Mouse (Mus musculus): ENCODE data around the gene Adgrl2. TPM values are rescaled to one million over a fixed set of nuclear protein-coding genes. Genes with fewer than 3 reads are reported as not detected.

Adgrl2 gene
- total RNA-seq, 2 experiments from 2014 or later, result 26.4 to 30.5 TPM

GRCm38 (mm10) chr3:148933160-148933559 is 57.2 kb downstream of the Adgrl2 start:
- intact Hi-C loops (cut with DNase I; ENCODE audit: low total_unique reads), result no loop called here
- no peak for DNase-seq

- DNase-seq, result no peak
- intact Hi-C loops (cut with DNase I; ENCODE audit: low total_unique reads), result no loop called here
Measured at GRCm38 (mm10) chr3:148930913-148931312, 59.4 kb downstream of the Adgrl2 start.

- intact Hi-C loops (cut with DNase I; ENCODE audit: low total_unique reads), result no loop called here
Measured at GRCm38 (mm10) chr3:148926330-148926729, 64.0 kb downstream of the Adgrl2 start.

DNA sequence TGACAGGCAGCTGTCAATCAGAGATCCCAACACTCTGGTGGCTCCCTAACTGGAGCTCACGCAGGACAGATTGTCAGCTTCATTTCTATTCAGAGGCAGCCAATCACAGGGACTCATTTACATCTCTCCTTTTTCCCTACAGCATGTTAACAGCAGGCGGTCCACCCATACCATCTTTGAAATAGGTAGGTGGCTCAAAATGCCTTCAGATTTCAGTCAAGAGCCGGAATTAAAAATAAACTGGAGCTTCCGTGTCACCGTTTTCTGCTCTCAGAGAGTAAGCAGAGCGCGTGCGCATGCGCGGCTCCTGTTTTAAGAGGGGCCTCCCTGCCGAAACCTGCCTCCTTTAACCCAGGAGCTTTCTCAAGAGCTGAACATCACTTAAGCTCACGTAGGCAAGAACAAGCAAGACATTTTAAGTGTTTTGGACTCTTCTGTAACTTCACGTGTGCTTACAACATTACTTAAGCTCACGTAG is 67.7 kb downstream of the Adgrl2 start:
- intact Hi-C loops (cut with DNase I; ENCODE audit: low total_unique reads), result no loop called here
- DNase-seq, result no peak

More at GRCm38 (mm10) chr3:148926330-148926729, 64.0 kb downstream of the Adgrl2 start:
- no peak for DNase-seq

GRCm38 (mm10) chr3:148921966-148922587 is 68.3 kb downstream of the Adgrl2 start:
- intact Hi-C loops (cut with DNase I; ENCODE audit: low total_unique reads), result no loop called here
- DNase-seq, result no peak

DNA sequence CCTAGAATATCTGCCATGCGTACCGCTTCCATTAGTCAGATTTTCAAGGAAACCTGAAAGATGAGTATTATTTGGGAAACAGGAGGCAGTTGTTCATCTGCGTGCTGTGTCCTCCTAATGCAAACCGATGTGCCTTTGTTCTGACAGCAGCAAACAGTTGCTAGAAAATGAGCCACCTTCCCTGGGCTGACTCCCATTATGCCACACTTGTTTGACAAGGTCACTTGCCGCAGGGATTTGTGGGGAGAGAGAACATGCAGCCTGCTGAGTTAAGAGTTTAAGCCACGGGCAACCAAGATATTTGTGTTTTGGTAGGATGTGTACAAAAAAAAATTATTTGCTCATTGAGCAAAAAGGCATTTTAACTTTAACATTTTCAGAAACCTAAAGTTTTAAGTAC is 69.5 kb downstream of the Adgrl2 start:
- DNase-seq, result no peak
- intact Hi-C loops (cut with DNase I; ENCODE audit: low total_unique reads), result no loop called here

DNA sequence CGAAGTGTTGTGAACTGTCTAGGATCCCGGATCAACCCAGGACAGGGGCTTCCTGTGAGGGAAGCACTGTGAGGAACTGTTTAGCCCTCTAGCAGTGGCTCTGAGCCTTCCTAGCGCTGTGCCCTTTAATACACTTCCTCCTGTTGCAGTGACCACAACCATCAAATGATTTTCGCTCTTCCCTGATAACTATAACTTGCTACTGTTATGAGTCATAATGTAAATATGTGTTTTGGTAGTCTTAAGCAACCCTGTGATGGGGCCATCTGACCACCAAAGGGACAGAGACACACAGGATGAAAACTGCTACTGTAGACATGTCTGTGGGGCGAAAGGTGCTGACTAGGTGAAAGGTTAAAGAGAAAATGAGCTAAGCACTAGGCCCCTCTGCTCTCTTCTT is 71.9 kb downstream of the Adgrl2 start:
- intact Hi-C loops (cut with DNase I; ENCODE audit: low total_unique reads), result no loop called here

DNA sequence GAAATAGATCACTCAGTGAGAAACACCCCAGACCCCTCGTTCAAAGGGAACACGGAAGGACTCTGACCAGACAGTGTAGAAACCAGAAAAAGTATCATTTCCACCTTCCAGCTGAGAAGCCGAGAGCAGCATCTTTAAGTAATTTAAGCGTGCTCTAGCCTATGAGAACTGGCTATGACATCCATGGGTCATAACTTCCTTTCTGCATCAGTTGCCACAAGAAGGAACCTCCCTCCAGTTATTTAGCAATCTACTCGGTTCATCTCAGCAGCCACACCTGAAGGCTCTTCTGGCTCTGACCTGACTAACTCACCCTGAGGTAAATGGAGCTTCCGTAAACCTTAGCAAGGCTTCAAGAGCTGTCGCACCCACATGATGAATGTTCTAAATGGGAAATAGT is 72.5 kb downstream of the Adgrl2 start:
- intact Hi-C loops (cut with DNase I; ENCODE audit: low total_unique reads), result no loop called here
- no peak for DNase-seq

More for the DNA sequence above, 71.9 kb downstream of the Adgrl2 start:
- no peak for DNase-seq

- no peak for DNase-seq
- intact Hi-C loops (cut with DNase I; ENCODE audit: low total_unique reads), result no loop called here
Measured at GRCm38 (mm10) chr3:148916226-148916625, 74.1 kb downstream of the Adgrl2 start.

GRCm38 (mm10) chr3:148912944-148913684 is 77.2 kb downstream of the Adgrl2 start:
- no peak for DNase-seq
- intact Hi-C loops (cut with DNase I; ENCODE audit: low total_unique reads), result no loop called here

DNA sequence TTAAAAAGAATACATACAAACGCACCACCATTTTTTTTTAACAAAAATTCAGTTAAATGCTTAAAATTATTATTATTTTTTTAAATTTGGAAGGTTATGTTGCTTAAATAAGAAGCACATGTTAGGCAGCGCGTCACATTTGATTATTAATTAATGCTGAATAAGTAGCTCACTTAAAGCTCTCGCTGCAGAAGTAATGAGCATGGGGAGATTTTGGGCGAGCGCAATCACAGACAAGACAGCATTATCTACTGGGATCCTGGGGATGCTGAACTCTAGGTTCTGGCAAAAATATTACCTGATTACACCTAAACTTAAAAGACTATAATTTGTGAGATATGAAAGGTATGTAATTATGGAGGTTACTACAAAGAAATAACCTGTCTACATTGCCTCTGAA is 77.8 kb downstream of the Adgrl2 start:
- intact Hi-C loops (cut with DNase I; ENCODE audit: low total_unique reads), result no loop called here

DNA sequence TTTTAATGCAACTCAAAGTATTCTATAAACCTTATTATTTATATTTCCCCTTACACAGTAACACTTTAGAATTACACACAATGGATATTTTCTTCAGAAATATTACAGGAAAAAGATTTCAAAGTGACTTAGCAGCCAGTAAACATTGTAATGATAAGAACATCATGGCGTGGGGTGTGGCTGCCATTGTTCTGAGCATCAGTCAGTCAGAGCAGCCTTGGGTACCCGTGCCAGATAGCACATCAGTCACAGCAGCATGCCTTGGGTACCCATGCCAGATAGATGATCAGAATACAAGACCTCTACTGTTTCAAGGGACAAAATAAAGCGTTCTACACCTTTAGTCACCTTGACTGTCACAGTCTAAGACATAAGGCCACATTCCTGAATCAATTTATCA is 82.5 kb downstream of the Adgrl2 start:
- intact Hi-C loops (cut with DNase I; ENCODE audit: low total_unique reads), result no loop called here
- no peak for DNase-seq

More for the DNA sequence above, 77.8 kb downstream of the Adgrl2 start:
- DNase-seq, result no peak

GRCm38 (mm10) chr3:148907024-148907778 is 83.2 kb downstream of the Adgrl2 start:
- intact Hi-C loops (cut with DNase I; ENCODE audit: low total_unique reads), result no loop called here

DNA sequence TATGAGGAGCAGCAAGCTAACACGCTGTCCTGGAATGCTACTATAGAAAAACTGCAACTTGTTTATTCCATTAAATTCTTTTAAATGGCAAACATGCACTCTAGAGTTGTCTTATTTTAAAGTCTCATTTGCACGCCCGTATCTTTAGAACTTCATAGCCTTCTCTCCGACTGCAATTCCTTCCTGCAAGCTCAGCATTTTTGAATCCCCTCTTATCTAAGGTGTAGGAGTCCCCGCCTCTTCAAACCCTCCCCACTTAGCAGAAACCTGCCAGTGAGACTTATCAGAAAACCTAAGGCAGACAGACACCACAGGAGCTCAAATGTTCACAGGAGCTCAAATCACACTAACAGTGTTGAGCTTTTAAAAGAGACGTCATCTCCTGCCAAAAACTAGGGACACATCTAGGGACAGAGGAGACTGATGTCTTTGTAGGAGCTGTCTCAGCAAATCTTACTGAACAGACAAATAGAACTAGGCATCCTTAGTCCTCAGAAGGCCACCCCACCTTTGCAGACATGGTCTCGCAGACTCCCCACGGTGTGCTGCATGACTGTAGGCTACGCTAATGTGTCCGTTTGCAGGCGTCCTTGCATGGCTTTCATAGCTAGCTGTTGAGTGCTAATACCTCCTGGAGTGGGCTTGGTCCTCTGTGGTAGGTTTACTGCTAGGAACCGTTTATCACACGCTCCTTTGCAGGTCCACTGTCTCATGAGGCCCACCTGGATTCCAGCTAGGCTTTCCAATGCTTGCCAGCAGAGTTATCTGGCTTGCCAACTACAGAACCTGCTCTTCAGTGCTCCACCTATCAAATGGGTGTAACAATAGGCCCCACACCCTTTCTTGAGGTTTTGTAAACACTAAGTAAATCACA is 84.2 kb downstream of the Adgrl2 start:
- intact Hi-C loops (cut with DNase I; ENCODE audit: low total_unique reads), result no loop called here
- no peak for DNase-seq

More at GRCm38 (mm10) chr3:148907024-148907778, 83.2 kb downstream of the Adgrl2 start:
- no peak for DNase-seq

GRCm38 (mm10) chr3:148905435-148905834 is 84.9 kb downstream of the Adgrl2 start:
- intact Hi-C loops (cut with DNase I; ENCODE audit: low total_unique reads), result no loop called here
- no peak for DNase-seq

GRCm38 (mm10) chr3:148899857-148900256 is 90.5 kb downstream of the Adgrl2 start:
- intact Hi-C loops (cut with DNase I; ENCODE audit: low total_unique reads), result no loop called here

GRCm38 (mm10) chr3:148899416-148899815 is 90.9 kb downstream of the Adgrl2 start:
- intact Hi-C loops (cut with DNase I; ENCODE audit: low total_unique reads), result no loop called here
- no peak for DNase-seq

More at GRCm38 (mm10) chr3:148899857-148900256, 90.5 kb downstream of the Adgrl2 start:
- DNase-seq, result no peak

DNA sequence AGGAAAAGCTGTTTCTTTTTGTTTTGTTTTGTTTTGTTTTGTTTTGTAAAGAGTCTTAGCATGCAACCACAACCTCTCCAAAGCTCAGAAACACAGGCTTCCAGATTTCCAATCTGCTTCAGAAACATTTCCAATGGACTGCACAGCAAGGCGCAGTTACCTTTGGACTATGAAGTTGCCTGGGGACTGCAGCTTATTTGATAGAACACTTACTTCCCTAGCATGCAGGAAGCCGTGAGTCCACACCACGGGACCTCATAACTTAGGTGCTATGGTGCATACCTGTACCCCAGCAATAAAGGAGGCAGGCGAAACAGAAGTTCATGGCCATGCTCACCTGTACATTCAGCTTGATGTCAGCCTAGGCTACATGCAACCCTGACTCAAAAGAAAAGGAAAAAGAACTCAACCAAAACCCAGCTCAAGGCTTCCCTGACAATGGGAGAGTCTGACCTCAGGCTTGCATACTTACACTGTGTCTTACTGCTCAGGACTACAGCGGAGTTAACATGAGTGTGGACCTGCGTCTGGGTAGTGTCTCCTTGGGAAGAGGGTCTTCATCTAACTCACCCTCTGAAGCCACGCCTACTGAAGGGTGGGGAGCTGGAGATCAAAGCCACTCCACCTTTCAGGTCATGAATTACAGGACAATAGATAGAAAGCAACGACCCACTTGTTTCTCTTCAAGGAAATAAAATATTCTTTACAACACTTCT is 91.7 kb downstream of the Adgrl2 start:
- no peak for DNase-seq

GRCm38 (mm10) chr3:148896281-148896680 is 94.1 kb downstream of the Adgrl2 start:
- no peak for DNase-seq
- intact Hi-C loops (cut with DNase I; ENCODE audit: low total_unique reads), result no loop called here

More for the DNA sequence above, 91.7 kb downstream of the Adgrl2 start:
- intact Hi-C loops (cut with DNase I; ENCODE audit: low total_unique reads), result no loop called here
